ENCODE assay signal across 17 mouse cellular contexts in the genomic region with DNA sequence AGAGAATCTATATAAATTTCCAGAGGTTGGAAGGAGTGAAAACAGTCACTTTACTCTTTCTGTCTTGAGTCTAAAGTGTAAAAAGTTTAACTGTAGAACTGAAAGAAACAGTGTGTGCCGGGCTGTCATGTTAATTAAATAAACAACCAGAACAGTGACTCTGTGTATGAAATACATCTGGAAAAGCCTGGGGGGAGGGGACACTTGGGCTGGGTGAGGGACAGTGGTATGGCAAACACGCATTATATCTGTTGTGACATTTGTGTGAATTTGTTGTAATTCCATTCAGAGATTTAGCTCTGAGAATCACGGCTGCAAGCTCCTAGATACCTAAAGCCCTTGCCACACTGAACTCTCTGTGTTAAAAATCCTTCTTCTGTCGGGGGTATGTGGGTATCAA. TPM values are rescaled to one million over a fixed set of nuclear protein-coding genes. Genes with fewer than 3 reads are reported as not detected.
A peak's percentile ranks its signal among the peaks of the same experiment; 100 is the strongest.
DNase-seq lines count a peak whose midpoint lies in the region; ATAC-seq lines count a peak whose summit lies in the region.
"Had no signal": no experiment of that assay in that cellular context is flagged by ENCODE, and none has a peak within 500 bp of the region (broad histone marks: within the 10 kb centered on the region; RNA-seq: fewer than 3 reads in every experiment).

No protein-coding gene starts in this region.

- H3K4me3 ChIP-seq in heart, embryonic 15.5 days: no peak overlapping the region
- no peak overlapping the region for H3K4me3 ChIP-seq in liver, embryonic 12.5 days
- H3K4me3 ChIP-seq in embryonic facial prominence, embryonic 12.5 days: no peak overlapping the region
- H3K4me3 ChIP-seq in intestine, embryonic 16.5 days (ENCODE audit: low read length): no peak overlapping the region
- H3K4me3 ChIP-seq: midbrain, embryonic 13.5 days had no signal

- DNase-seq in heart, adult 8-10 months (ENCODE audit: low spot score): no peak
- peak; percentile 11 for DNase-seq in liver
- DNase-seq in layer of hippocampus, postnatal 36 days: no peak
- no peak for DNase-seq in thymus, postnatal 10 days (ENCODE audit: low spot score in 2 of 2)
- DNase-seq: cerebellum, postnatal 25 days; kidney, adult 11 months; lung, postnatal 36 days; right cerebral cortex, postnatal 4 days; thymus, postnatal 25 days had no signal

- H3K4me1 ChIP-seq in heart, embryonic 15.5 days (replicated peaks): peaks cover 30% of the 10 kb centered on the region
- no peaks in the 10 kb centered on the region for H3K4me1 ChIP-seq in liver, embryonic 12.5 days
- H3K4me1 ChIP-seq in embryonic facial prominence, embryonic 12.5 days: peaks cover 22% of the 10 kb centered on the region; the same call in 1 of the 2 replicates
- H3K4me1 ChIP-seq in intestine, embryonic 16.5 days (ENCODE audit: control insufficient read depth, insufficient read depth, low read length): peaks cover 30% of the 10 kb centered on the region

- ATAC-seq in heart, embryonic 15.5 days (replicated peaks; ENCODE audit: insufficient number of reproducible peaks, insufficient read depth, low FRiP score, low read depth): no peak
- ATAC-seq in liver, embryonic 12.5 days: no peak
- no peak for ATAC-seq in embryonic facial prominence, embryonic 12.5 days (ENCODE audit: insufficient number of reproducible peaks, insufficient read depth, low FRiP score, low TSS enrichment)
- ATAC-seq in intestine, embryonic 16.5 days: no peak
- ATAC-seq: forebrain, embryonic 14.5 days; midbrain, embryonic 13.5 days had no signal

- no peak overlapping the region for H3K27ac ChIP-seq in heart, embryonic 15.5 days
- no peak overlapping the region for H3K27ac ChIP-seq in liver, embryonic 12.5 days
- H3K27ac ChIP-seq in embryonic facial prominence, embryonic 12.5 days: no peak overlapping the region
- H3K27ac ChIP-seq in intestine, embryonic 16.5 days (ENCODE audit: low read length): no peak overlapping the region
- H3K27ac ChIP-seq: midbrain, embryonic 13.5 days had no signal

- 62% methylated on average over 4 of the region's 4 CpGs for WGBS in heart, embryonic 15.5 days
- WGBS in liver, embryonic 12.5 days (ENCODE audit: insufficient replicate concordance): 54% methylated on average over 4 of the region's 4 CpGs
- 31% methylated on average over 4 of the region's 4 CpGs for WGBS in embryonic facial prominence, embryonic 12.5 days
- WGBS in intestine, embryonic 16.5 days: 39% methylated on average over 4 of the region's 4 CpGs

- no peak overlapping the region for H3K9ac ChIP-seq in heart, embryonic 15.5 days
- H3K9ac ChIP-seq in liver, embryonic 12.5 days: no peak overlapping the region
- H3K9ac ChIP-seq in embryonic facial prominence, embryonic 12.5 days: no peak overlapping the region
- no peak overlapping the region for H3K9ac ChIP-seq in intestine, embryonic 16.5 days (ENCODE audit: low read depth, low read length)
- H3K9ac ChIP-seq: midbrain, embryonic 13.5 days had no signal

- H3K9me3 ChIP-seq in heart, embryonic 15.5 days (replicated peaks): no peaks in the 10 kb centered on the region
- no peaks in the 10 kb centered on the region for H3K9me3 ChIP-seq in liver, embryonic 12.5 days (replicated peaks)
- no peaks in the 10 kb centered on the region for H3K9me3 ChIP-seq in embryonic facial prominence, embryonic 12.5 days
- no peaks in the 10 kb centered on the region for H3K9me3 ChIP-seq in intestine, embryonic 16.5 days (ENCODE audit: control insufficient read depth, low read length)
- H3K9me3 ChIP-seq: midbrain, embryonic 13.5 days had no signal

- no peaks in the 10 kb centered on the region for H3K27me3 ChIP-seq in heart, embryonic 15.5 days
- H3K27me3 ChIP-seq in liver, embryonic 12.5 days (replicated peaks): peaks cover 17% of the 10 kb centered on the region
- no peaks in the 10 kb centered on the region for H3K27me3 ChIP-seq in embryonic facial prominence, embryonic 12.5 days
- no peaks in the 10 kb centered on the region for H3K27me3 ChIP-seq in intestine, embryonic 16.5 days (replicated peaks; ENCODE audit: control insufficient read depth, insufficient read depth, low read length)

- H3K4me2 ChIP-seq in heart, embryonic 15.5 days: peak overlapping the region; percentile 9; the same call in 1 of the 2 replicates
- H3K4me2 ChIP-seq in liver, embryonic 12.5 days: no peak overlapping the region
- H3K4me2 ChIP-seq in embryonic facial prominence, embryonic 12.5 days (replicated peaks): peak overlapping the region; percentile 21; the same call in 1 of the 2 replicates
- peak overlapping the region; percentile 30 for H3K4me2 ChIP-seq in intestine, embryonic 16.5 days (ENCODE audit: low read depth, low read length)
- H3K4me2 ChIP-seq: midbrain, embryonic 13.5 days had no signal

- no peaks in the 10 kb centered on the region for H3K36me3 ChIP-seq in heart, embryonic 15.5 days
- H3K36me3 ChIP-seq in liver, embryonic 12.5 days: no peaks in the 10 kb centered on the region
- H3K36me3 ChIP-seq in embryonic facial prominence, embryonic 12.5 days: no peaks in the 10 kb centered on the region
- no peaks in the 10 kb centered on the region for H3K36me3 ChIP-seq in intestine, embryonic 16.5 days (ENCODE audit: control insufficient read depth, insufficient read depth, low read length)
- H3K36me3 ChIP-seq: midbrain, embryonic 13.5 days had no signal

RNA-seq across cellular contexts. Expression of gene Pde3a, which starts 5.9 kb away (rescaled TPM):
- 11.2 and 13.0 TPM in 2 replicates for polyA plus RNA-seq in heart, embryonic 15.5 days (2015; fragmentation: Nextera tagmentation; extraction: Ambion mirVana)
- total RNA-seq in heart, adult 8-10 months (2022): 10 to 100 TPM; 63.1 to 76.8 (median 70.8) TPM
- 2.8 and 2.9 TPM in 2 replicates for polyA plus RNA-seq in liver, embryonic 12.5 days (2016; fragmentation: Nextera tagmentation; extraction: Ambion mirVana)
- 6.1 and 7.2 TPM in 2 replicates for polyA plus RNA-seq in embryonic facial prominence, embryonic 12.5 days (2016; fragmentation: Nextera tagmentation; extraction: Ambion mirVana)
- 14.7 and 17.9 TPM in 2 replicates for polyA plus RNA-seq in intestine, embryonic 16.5 days (2015; fragmentation: Nextera tagmentation; extraction: Ambion mirVana)
- total RNA-seq in layer of hippocampus, postnatal 36 days (2021): 1 to 10 TPM; 2.4 to 2.9 TPM
- total RNA-seq: hematopoietic stem cell, adult 5-6 weeks; MEL had no signal
